Mouse (Mus musculus) cerebellum, adult 2 months (tissue): Measurements from ENCODE around the gene Tmem63c.

Experiments used
- CTCF ChIP-seq: fragments of 200-500 bp; IDR thresholded peaks from 2 replicates; pipeline ENCODE4 v1.5.1; 2011; ENCODE audit warnings: low read depth, mild to moderate bottlenecking, control low read depth, low read length, moderate library complexity, borderline replicate concordance; ENCODE audit not compliant: insufficient read depth
- POLR2A ChIP-seq: fragments of 200-500 bp; IDR thresholded peaks from 2 replicates; pipeline ENCODE4 v1.6.1; 2011; ENCODE audit warnings: low read length, control low read depth, borderline replicate concordance; ENCODE audit not compliant: insufficient read depth

DNA sequence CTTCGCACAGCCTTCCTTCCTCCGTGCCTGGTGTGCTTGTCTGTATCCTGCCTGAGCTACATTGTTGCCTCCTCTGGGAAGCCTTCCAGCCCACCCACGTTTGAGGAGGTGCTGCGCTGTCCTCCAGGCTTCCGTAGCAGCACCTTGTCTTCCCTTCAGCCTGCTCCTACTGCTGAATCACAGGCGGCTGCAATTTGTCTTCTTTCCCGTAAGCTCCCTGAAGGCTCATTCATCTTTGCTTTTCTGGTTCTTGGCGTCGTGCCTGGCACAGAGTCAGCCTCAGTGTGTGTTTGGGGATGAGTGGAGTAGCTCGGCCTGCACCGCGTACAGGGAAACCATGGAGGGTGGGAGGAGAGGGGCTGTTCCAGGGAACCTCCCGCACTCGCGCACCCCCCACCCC is 43.3 kb upstream of the Tmem63c start:
- no peak for TF ChIP-seq CTCF
- no peak for TF ChIP-seq POLR2A
